Mouse (Mus musculus) liver, embryonic 11.5 days (tissue): ENCODE data around the gene Hoxa6. TPM values are rescaled to one million over a fixed set of nuclear protein-coding genes. Genes with fewer than 3 reads are reported as not detected.

Experiments used
- ATAC-seq: fragments of 200-750 bp; cut with Nextera tagmentation; replicated peaks from 2 replicates; pipeline ENCODE4 v1.8.0; 2017; ENCODE audit warnings: moderate number of reproducible peaks, mild to moderate bottlenecking, moderate TSS enrichment, moderate library complexity; ENCODE audit not compliant: low FRiP score
- DNase-seq: peaks from one replicate; pipeline ENCODE4 v3.0.0-alpha.2; 2017; ENCODE audit warnings: low spot score
- H3K27ac ChIP-seq: fragments of 300-500 bp; sonication (generic); 2 replicates; pipeline ENCODE4 v1.5.1; 2014; ENCODE audit warnings: mild to moderate bottlenecking, low read depth, low read length, control low read depth
- H3K27me3 ChIP-seq: fragments of 300-500 bp; sonication (generic); replicated peaks from 2 replicates; pipeline ENCODE4 v1.6.1; 2014; ENCODE audit warnings: low read length, mixed read lengths; ENCODE audit not compliant: control insufficient read depth, insufficient read depth
- H3K36me3 ChIP-seq: fragments of 300-500 bp; sonication (generic); 2 replicates; pipeline ENCODE4 v1.6.1; 2014; ENCODE audit warnings: mild to moderate bottlenecking, low read length, moderate library complexity, mixed read lengths; ENCODE audit not compliant: control insufficient read depth, insufficient read depth
- H3K4me1 ChIP-seq: fragments of 300-500 bp; sonication (generic); replicated peaks from 2 replicates; pipeline ENCODE4 v1.6.1; 2014; ENCODE audit warnings: low read length, mixed read lengths; ENCODE audit not compliant: control insufficient read depth, insufficient read depth
- H3K4me2 ChIP-seq: fragments of 300-500 bp; sonication (generic); 2 replicates; pipeline ENCODE4 v1.6.1; 2014; ENCODE audit warnings: mild to moderate bottlenecking, control low read depth, moderate library complexity
- H3K4me3 ChIP-seq: fragments of 300-500 bp; sonication (generic); 2 replicates; pipeline ENCODE4 v1.5.1; 2014; ENCODE audit warnings: low read depth, low read length, control low read depth
- H3K9ac ChIP-seq: fragments of 300-500 bp; sonication (generic); 2 replicates; pipeline ENCODE4 v1.6.1; 2014; ENCODE audit warnings: low read depth, low read length, control low read depth
- H3K9me3 ChIP-seq: fragments of 300-500 bp; sonication (generic); 2 replicates; pipeline ENCODE4 v1.6.1; 2016; ENCODE audit warnings: low read length, inconsistent platforms, mixed read lengths; ENCODE audit not compliant: control insufficient read depth
- WGBS: fragments of 180-500 bp; shearing (Covaris S2); extraction: QIAGEN DNeasy Blood & Tissue Kit; methylation state at CpG from one replicate; pipeline ENCODE4 v1.1.7; 2014; 5-methylcytosine and 5-hydroxymethylcytosine counted together
- polyA plus RNA-seq: library from polyadenylated mRNA; unstranded; fragments of >200 nt; fragmentation: Nextera tagmentation; extraction: Ambion mirVana; gene quantifications from 2 replicates; pipeline ENCODE4 v1.2.1, GENCODE M21; 2014

Hoxa6 gene
- polyA plus RNA-seq, 1 experiment from 2014 or later = 0.45 TPM

GRCm38 (mm10) chr6:52175864-52176263 is 32.7 kb downstream of the Hoxa6 start:
- Histone ChIP-seq H3K9ac (peak overlapping the region; percentile 68; the same call in 1 of the 2 replicates), H3K36me3 (no peaks in the 10 kb centered on the region), H3K27ac (peak overlapping the region; percentile 84), H3K4me2 (peak overlapping the region; percentile 64), H3K4me1 (peaks cover 5% of the 10 kb centered on the region; the same call in 1 of the 2 replicates), H3K27me3 (peaks cover 99% of the 10 kb centered on the region), H3K4me3 (peak overlapping the region; percentile 46), H3K9me3 (no peaks in the 10 kb centered on the region)
- ATAC-seq (no peak; the same call in 1 of the 2 replicates), DNase-seq (peak; percentile 60)
- WGBS = 0% methylated on average over 9 of the region's 35 CpGs

GRCm38 (mm10) chr6:52174968-52175751 is 33.4 kb downstream of the Hoxa6 start:
- no peaks in the 10 kb centered on the region for H3K36me3 ChIP-seq
- peak; percentile 69 for DNase-seq
- 1% methylated on average over 41 of the region's 41 CpGs for WGBS
- peak overlapping the region; percentile 64 for H3K4me2 ChIP-seq
- H3K4me3 ChIP-seq = peak overlapping the region; percentile 46
- H3K9me3 ChIP-seq = no peaks in the 10 kb centered on the region
- H3K27me3 ChIP-seq = peaks cover 99% of the 10 kb centered on the region
- no peak for ATAC-seq
- peak overlapping the region; percentile 84 for H3K27ac ChIP-seq
- peak overlapping the region; percentile 68 for H3K9ac ChIP-seq
- peaks cover 8% of the 10 kb centered on the region for H3K4me1 ChIP-seq

- Histone ChIP-seq H3K9ac (no peak overlapping the region), H3K27ac (peak overlapping the region; percentile 62; the same call in 1 of the 2 replicates), H3K4me2 (peak overlapping the region; percentile 58), H3K36me3 (no peaks in the 10 kb centered on the region), H3K4me1 (peaks cover 16% of the 10 kb centered on the region), H3K9me3 (no peaks in the 10 kb centered on the region), H3K4me3 (peak overlapping the region; percentile 17; the same call in 1 of the 2 replicates), H3K27me3 (peaks cover 97% of the 10 kb centered on the region)
- DNase-seq (peak; percentile 28), ATAC-seq (no peak)
- 3% methylated on average over 4 of the region's 4 CpGs for WGBS
These were observed 34.9 kb downstream of the Hoxa6 start for GRCm38 (mm10) chr6:52173648-52174047.

GRCm38 (mm10) chr6:52172501-52172900 is 36.0 kb downstream of the Hoxa6 start:
- DNase-seq = peak; percentile 87
- Histone ChIP-seq H3K27ac (peak overlapping the region; percentile 74), H3K9ac (peak overlapping the region; percentile 44), H3K4me1 (peaks cover 17% of the 10 kb centered on the region), H3K27me3 (peaks cover 97% of the 10 kb centered on the region), H3K36me3 (no peaks in the 10 kb centered on the region), H3K4me2 (peak overlapping the region; percentile 58), H3K4me3 (peak overlapping the region; percentile 36), H3K9me3 (no peaks in the 10 kb centered on the region)
- WGBS = 1% methylated on average over 35 of the region's 35 CpGs
- 0 out of 2 replicates have a peak, but pooled peaks have one; percentile 46 for ATAC-seq

- Histone ChIP-seq H3K27me3 (peaks cover 97% of the 10 kb centered on the region), H3K9ac (peak overlapping the region; percentile 44; the same call in 1 of the 2 replicates), H3K9me3 (no peaks in the 10 kb centered on the region), H3K4me3 (peak overlapping the region; percentile 36), H3K27ac (peak overlapping the region; percentile 74), H3K4me2 (peak overlapping the region; percentile 58), H3K4me1 (peaks cover 17% of the 10 kb centered on the region), H3K36me3 (no peaks in the 10 kb centered on the region)
- WGBS = 19% methylated on average over 7 of the region's 7 CpGs
- no peak for ATAC-seq
- DNase-seq = peak; percentile 40
These were observed 36.6 kb downstream of the Hoxa6 start for GRCm38 (mm10) chr6:52171938-52172337.

- Histone ChIP-seq H3K4me1 (peaks cover 17% of the 10 kb centered on the region), H3K9me3 (no peaks in the 10 kb centered on the region), H3K9ac (no peak overlapping the region), H3K36me3 (no peaks in the 10 kb centered on the region), H3K4me3 (no peak overlapping the region), H3K4me2 (no peak overlapping the region), H3K27ac (peak overlapping the region; percentile 61), H3K27me3 (peaks cover 97% of the 10 kb centered on the region)
- DNase-seq (peak; percentile 31), ATAC-seq (no peak)
- WGBS = 13% methylated on average over 4 of the region's 4 CpGs
These were observed 37.2 kb downstream of the Hoxa6 start for GRCm38 (mm10) chr6:52171331-52171730.

GRCm38 (mm10) chr6:52170898-52171223 is 37.7 kb downstream of the Hoxa6 start:
- no peaks in the 10 kb centered on the region for H3K36me3 ChIP-seq
- WGBS = 5% methylated on average over 5 of the region's 5 CpGs
- peaks cover 17% of the 10 kb centered on the region for H3K4me1 ChIP-seq
- H3K9me3 ChIP-seq = no peaks in the 10 kb centered on the region
- H3K27ac ChIP-seq = peak overlapping the region; percentile 61
- ATAC-seq (peak; percentile 51; the same call in 1 of the 2 replicates), DNase-seq (no peak)
- no peak overlapping the region; the same call in 1 of the 2 replicates for H3K4me2 ChIP-seq
- H3K4me3 ChIP-seq = no peak overlapping the region
- no peak overlapping the region for H3K9ac ChIP-seq
- peaks cover 97% of the 10 kb centered on the region for H3K27me3 ChIP-seq

GRCm38 (mm10) chr6:52170166-52170897 is 38.2 kb downstream of the Hoxa6 start:
- Histone ChIP-seq H3K4me3 (no peak overlapping the region), H3K27me3 (peaks cover 97% of the 10 kb centered on the region), H3K36me3 (no peaks in the 10 kb centered on the region), H3K27ac (peak overlapping the region; percentile 61), H3K9me3 (no peaks in the 10 kb centered on the region), H3K4me2 (peak overlapping the region; percentile 47), H3K9ac (peak overlapping the region; percentile 47; the same call in 1 of the 2 replicates), H3K4me1 (peaks cover 17% of the 10 kb centered on the region)
- 4% methylated on average over 40 of the region's 40 CpGs for WGBS
- ATAC-seq = peak; percentile 41
- DNase-seq = peak; percentile 56
